Mouse (Mus musculus): ENCODE results near the gene Parva. TPM values are rescaled to one million over a fixed set of nuclear protein-coding genes. Genes with fewer than 3 reads are reported as not detected.
A peak's percentile ranks its signal among the peaks of the same experiment; 100 is the strongest.

Parva gene
- total and polyA plus RNA-seq, 2 experiments from 2014 or later, result 17.6 to 19.1 TPM

DNA sequence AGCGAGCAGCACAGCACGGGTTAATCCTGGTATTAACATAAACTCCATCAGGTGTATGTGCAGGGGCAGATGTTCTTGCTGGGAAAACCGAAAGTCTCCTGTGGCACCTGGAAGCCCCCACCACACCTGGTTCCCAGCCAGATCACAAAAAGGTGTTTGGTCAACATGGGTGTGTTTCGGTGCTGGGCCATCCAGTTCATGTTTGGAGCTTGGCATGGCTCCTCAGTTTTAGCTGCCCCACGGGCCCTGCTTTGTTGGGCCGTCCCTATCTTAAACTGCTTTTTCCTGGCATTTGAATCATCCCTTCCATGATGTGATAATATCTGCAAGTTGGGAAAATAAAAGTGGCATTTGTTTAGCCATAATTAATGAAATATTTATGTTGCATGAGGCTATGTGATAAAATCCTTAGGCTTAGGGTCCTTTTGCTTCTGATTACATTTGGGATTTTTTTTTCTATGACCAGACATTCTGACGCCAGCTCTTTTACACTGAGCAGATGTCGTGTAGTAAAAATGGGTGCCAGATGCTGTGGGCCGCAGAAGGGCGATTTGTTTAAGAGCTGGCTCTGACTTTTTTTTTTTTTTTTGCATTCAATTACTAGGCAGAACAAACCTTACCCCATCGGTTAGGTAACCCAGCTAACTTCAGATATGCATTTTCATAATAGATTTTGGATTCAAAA, 36.9 kb upstream of the Parva start:
- ATAC-seq (no peak), DNase-seq (peak; percentile 32)
- WGBS, result 12% methylated on average over 11 of the region's 11 CpGs

DNA sequence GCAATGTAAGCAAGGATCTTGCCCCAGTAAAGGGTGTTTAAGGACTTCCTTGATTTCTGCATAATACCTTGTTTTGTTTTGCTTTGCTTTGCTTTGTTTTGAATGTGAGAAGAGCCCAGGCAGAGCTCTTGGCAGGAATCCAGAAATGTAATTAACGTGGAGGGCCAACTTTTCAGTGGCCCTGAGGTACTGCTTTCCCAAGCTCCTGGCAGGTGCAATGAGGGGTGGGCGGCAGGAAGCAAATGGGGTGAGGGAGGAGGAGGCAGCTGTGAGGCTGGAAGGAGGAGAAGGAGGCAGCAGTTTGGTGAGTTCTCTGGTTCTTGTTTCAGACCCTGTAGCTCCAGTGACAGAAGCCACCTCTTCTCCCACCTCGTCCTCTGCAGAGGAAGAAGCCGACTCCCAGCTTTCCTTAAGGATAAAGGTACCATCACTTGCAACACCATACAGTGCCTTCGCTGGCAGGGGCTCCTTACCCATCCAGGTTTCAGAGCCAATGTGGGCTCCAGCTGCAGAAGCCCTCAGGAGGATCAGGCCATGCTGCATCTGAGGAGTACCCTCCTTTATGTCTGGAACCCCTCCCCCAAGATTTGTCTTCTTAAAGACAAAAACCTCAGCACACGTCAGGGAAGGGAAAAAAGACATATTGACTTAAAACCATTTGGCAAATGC, 36.2 kb upstream of the Parva start:
- ATAC-seq (no peak), DNase-seq (peak; percentile 45)
- no peak overlapping the region for H3K9ac ChIP-seq
- H3K4me3 ChIP-seq (ENCODE audit: low read depth, low read length), result no peak overlapping the region
- H3K36me3 ChIP-seq (ENCODE audit: insufficient read depth), result no peaks in the 10 kb centered on the region
- H3K27me3 ChIP-seq (ENCODE audit: insufficient read depth, low read length), result no peaks in the 10 kb centered on the region
- H3K4me2 ChIP-seq (ENCODE audit: low read depth), result no peak overlapping the region
- 22% methylated on average over 6 of the region's 6 CpGs for WGBS
- H3K4me1 ChIP-seq (ENCODE audit: insufficient read depth), result peaks cover 21% of the 10 kb centered on the region; the same call in 1 of the 2 replicates
- no peaks in the 10 kb centered on the region for H3K9me3 ChIP-seq (ENCODE audit: low read length)
- TF ChIP-seq CTCF (IDR thresholded peaks at IDR 0.05; ENCODE audit: low read depth), result no peak
- no peak overlapping the region for H3K27ac ChIP-seq (ENCODE audit: low read depth, low read length)

More for the DNA sequence above, 36.9 kb upstream of the Parva start:
- Histone ChIP-seq H3K4me1 (ENCODE audit: insufficient read depth) (peaks cover 21% of the 10 kb centered on the region; the same call in 1 of the 2 replicates), H3K9me3 (ENCODE audit: low read length) (no peaks in the 10 kb centered on the region), H3K4me2 (ENCODE audit: low read depth) (no peak overlapping the region), H3K27ac (ENCODE audit: low read depth, low read length) (no peak overlapping the region), H3K9ac (no peak overlapping the region), H3K4me3 (ENCODE audit: low read depth, low read length) (no peak overlapping the region), H3K36me3 (ENCODE audit: insufficient read depth) (no peaks in the 10 kb centered on the region), H3K27me3 (ENCODE audit: insufficient read depth, low read length) (no peaks in the 10 kb centered on the region)
- TF ChIP-seq CTCF (IDR thresholded peaks at IDR 0.05; ENCODE audit: low read depth), result no peak

DNA sequence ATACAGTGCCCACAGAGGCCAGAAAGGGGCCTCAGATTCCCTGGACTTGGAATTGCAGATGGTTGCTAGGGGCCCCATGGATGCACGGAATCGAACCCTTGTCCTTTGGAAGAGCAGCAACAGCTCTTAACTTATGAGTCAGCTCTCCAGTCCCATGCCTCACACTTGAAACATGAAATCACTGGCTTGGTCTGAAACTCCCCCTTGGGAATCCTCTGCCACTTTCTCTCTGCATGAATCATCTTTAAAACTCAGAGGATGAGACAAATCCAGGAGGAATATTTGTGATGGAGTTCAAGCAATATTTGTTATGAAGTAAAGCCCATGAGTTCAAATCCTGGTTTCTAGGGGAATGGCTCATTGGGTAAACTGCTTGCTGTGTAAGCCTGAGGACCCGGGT, 29.5 kb upstream of the Parva start:
- Histone ChIP-seq H3K9me3 (ENCODE audit: low read length) (no peaks in the 10 kb centered on the region), H3K4me1 (ENCODE audit: insufficient read depth) (no peaks in the 10 kb centered on the region), H3K36me3 (ENCODE audit: insufficient read depth) (no peaks in the 10 kb centered on the region), H3K27me3 (ENCODE audit: insufficient read depth, low read length) (no peaks in the 10 kb centered on the region; the same call in 1 of the 2 replicates), H3K9ac (no peak overlapping the region), H3K4me2 (ENCODE audit: low read depth) (no peak overlapping the region), H3K4me3 (ENCODE audit: low read depth, low read length) (no peak overlapping the region), H3K27ac (ENCODE audit: low read depth, low read length) (no peak overlapping the region)
- TF ChIP-seq CTCF (IDR thresholded peaks at IDR 0.05; ENCODE audit: low read depth), result no peak
- DNase-seq, result no peak
- ATAC-seq, result no peak
- WGBS, result 90% methylated on average over 3 of the region's 3 CpGs

GRCm38 (mm10) chr7:112399425-112400170, 27.7 kb upstream of the Parva start:
- H3K9ac ChIP-seq, result no peak overlapping the region
- ATAC-seq, result peak; percentile 58
- no peaks in the 10 kb centered on the region for H3K36me3 ChIP-seq (ENCODE audit: insufficient read depth)
- TF ChIP-seq CTCF (IDR thresholded peaks at IDR 0.05; ENCODE audit: low read depth), result no peak
- H3K9me3 ChIP-seq (ENCODE audit: low read length), result no peaks in the 10 kb centered on the region
- no peak overlapping the region for H3K4me2 ChIP-seq (ENCODE audit: low read depth)
- H3K4me1 ChIP-seq (ENCODE audit: insufficient read depth), result no peaks in the 10 kb centered on the region
- no peak for DNase-seq
- WGBS, result 25% methylated on average over 7 of the region's 7 CpGs
- no peaks in the 10 kb centered on the region; the same call in 1 of the 2 replicates for H3K27me3 ChIP-seq (ENCODE audit: insufficient read depth, low read length)
- no peak overlapping the region for H3K27ac ChIP-seq (ENCODE audit: low read depth, low read length)
- H3K4me3 ChIP-seq (ENCODE audit: low read depth, low read length), result no peak overlapping the region

DNA sequence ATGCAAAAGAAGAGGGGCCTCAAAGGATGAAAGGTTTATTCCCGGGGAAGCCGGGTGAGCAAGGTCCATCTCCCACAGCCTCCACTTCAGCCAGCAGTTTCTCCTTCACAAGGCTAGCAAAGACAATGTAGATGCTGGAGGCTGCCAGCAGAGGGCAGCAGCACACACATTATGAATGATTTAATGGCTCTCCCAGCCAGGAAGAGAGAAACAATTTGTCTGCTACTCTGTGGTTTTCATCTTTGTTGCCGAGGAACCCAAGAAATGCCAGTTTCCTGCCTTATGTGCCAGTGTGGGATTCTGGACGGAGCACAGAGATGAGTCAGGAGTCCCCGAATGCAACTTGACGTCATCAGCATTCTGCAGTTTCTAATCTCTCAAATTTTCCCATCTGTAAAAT, 27.1 kb upstream of the Parva start:
- 37% methylated on average over 6 of the region's 6 CpGs for WGBS
- H3K4me3 ChIP-seq (ENCODE audit: low read depth, low read length), result no peak overlapping the region
- no peaks in the 10 kb centered on the region; the same call in 1 of the 2 replicates for H3K27me3 ChIP-seq (ENCODE audit: insufficient read depth, low read length)
- H3K4me1 ChIP-seq (ENCODE audit: insufficient read depth), result no peaks in the 10 kb centered on the region
- peak; percentile 97 for TF ChIP-seq CTCF (IDR thresholded peaks at IDR 0.05; ENCODE audit: low read depth)
- no peaks in the 10 kb centered on the region for H3K9me3 ChIP-seq (ENCODE audit: low read length)
- peak; percentile 91 for DNase-seq
- ATAC-seq, result peak; percentile 81
- H3K36me3 ChIP-seq (ENCODE audit: insufficient read depth), result no peaks in the 10 kb centered on the region
- H3K4me2 ChIP-seq (ENCODE audit: low read depth), result no peak overlapping the region
- H3K9ac ChIP-seq, result no peak overlapping the region
- no peak overlapping the region for H3K27ac ChIP-seq (ENCODE audit: low read depth, low read length)

DNA sequence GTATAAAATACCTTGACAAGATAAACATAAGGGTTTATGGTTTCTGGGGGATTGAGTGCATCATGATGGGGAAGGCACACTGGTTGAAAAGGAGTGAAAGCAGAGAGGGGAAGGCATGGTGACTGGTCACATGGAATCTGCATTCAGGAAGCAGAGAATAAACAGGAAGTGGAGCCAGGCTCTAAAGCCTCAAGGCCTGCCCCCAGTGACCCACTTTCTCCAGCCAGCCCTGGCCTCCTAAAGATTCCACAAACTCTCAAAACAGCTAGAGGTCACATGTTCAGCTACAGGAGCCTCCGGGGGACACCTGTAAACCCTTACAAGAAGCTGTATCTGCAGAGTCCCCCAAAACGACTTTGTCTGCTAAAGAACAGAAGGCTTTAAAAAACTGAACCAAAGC, 22.2 kb upstream of the Parva start:
- no peak overlapping the region for H3K4me3 ChIP-seq (ENCODE audit: low read depth, low read length)
- no peak for TF ChIP-seq CTCF (IDR thresholded peaks at IDR 0.05; ENCODE audit: low read depth)
- no peaks in the 10 kb centered on the region for H3K9me3 ChIP-seq (ENCODE audit: low read length)
- H3K36me3 ChIP-seq (ENCODE audit: insufficient read depth), result no peaks in the 10 kb centered on the region
- H3K27ac ChIP-seq (ENCODE audit: low read depth, low read length), result no peak overlapping the region
- 63% methylated on average over 2 of the region's 2 CpGs for WGBS
- DNase-seq (no peak), ATAC-seq (no peak)
- H3K4me2 ChIP-seq (ENCODE audit: low read depth), result no peak overlapping the region
- H3K9ac ChIP-seq, result no peak overlapping the region
- H3K4me1 ChIP-seq (ENCODE audit: insufficient read depth), result peaks cover 15% of the 10 kb centered on the region
- H3K27me3 ChIP-seq (ENCODE audit: insufficient read depth, low read length), result no peaks in the 10 kb centered on the region

All from forebrain, postnatal 0 days (tissue).